ENCODE assay signal across 12 mouse cellular contexts in genomic region chr14:118657673-118658327, GRCm38 (mm10). TPM values are rescaled to one million over a fixed set of nuclear protein-coding genes. Genes with fewer than 3 reads are reported as not detected.
DNase-seq lines count a peak whose midpoint lies in the region; ATAC-seq and TF ChIP-seq lines count a peak whose summit lies in the region.
"Had no signal": no experiment of that assay in that cellular context is flagged by ENCODE, and none has a peak within 500 bp of the region (broad histone marks: within the 10 kb centered on the region; RNA-seq: fewer than 3 reads in every experiment).

No protein-coding gene starts in this region.

- no peak overlapping the region for H3K4me3 ChIP-seq in hindbrain, embryonic 11.5 days (ENCODE audit: low read depth, low read length)
- no peak overlapping the region for H3K4me3 ChIP-seq in hindbrain, embryonic 13.5 days
- H3K4me3 ChIP-seq in C2C12 (ENCODE audit: insufficient read depth, poor library complexity, severe bottlenecking), result no peak overlapping the region
- H3K4me3 ChIP-seq in liver, embryonic 16.5 days (ENCODE audit: low read depth, low read length), result no peak overlapping the region

- H3K4me1 ChIP-seq in hindbrain, embryonic 11.5 days (replicated peaks; ENCODE audit: control insufficient read depth, insufficient read depth, low read length), result no peaks in the 10 kb centered on the region
- H3K4me1 ChIP-seq in hindbrain, embryonic 13.5 days (replicated peaks), result peaks cover 16% of the 10 kb centered on the region
- H3K4me1 ChIP-seq in liver, embryonic 16.5 days (ENCODE audit: control insufficient read depth, low read depth, low read length), result peaks cover 23% of the 10 kb centered on the region

- H3K4me2 ChIP-seq in hindbrain, embryonic 11.5 days (replicated peaks; ENCODE audit: low read depth, low read length), result no peak overlapping the region
- H3K4me2 ChIP-seq in hindbrain, embryonic 13.5 days, result no peak overlapping the region
- H3K4me2 ChIP-seq in liver, embryonic 16.5 days (ENCODE audit: low read depth, low read length), result peak overlapping the region; percentile 22; the same call in 1 of the 2 replicates
- H3K4me2 ChIP-seq: heart, embryonic 11.5 days had no signal

- DNase-seq in hindbrain, embryonic 11.5 days (ENCODE audit: low spot score), result peak; percentile 20
- no peak for DNase-seq in gastrocnemius, postnatal 4 days (ENCODE audit: low spot score in 2 of 2)
- no peak for DNase-seq in left cerebral cortex, adult 8-10 months (ENCODE audit: low spot score in 2 of 2)
- no peak for DNase-seq in lung, adult 18-20 months
- DNase-seq: cerebellum, adult 11 months; kidney, postnatal 25 days; lung, postnatal 14 days had no signal

- no peak overlapping the region for H3K9ac ChIP-seq in hindbrain, embryonic 11.5 days (ENCODE audit: low read depth, low read length)
- no peak overlapping the region; the same call in 1 of the 2 replicates for H3K9ac ChIP-seq in hindbrain, embryonic 13.5 days
- H3K9ac ChIP-seq in liver, embryonic 16.5 days (ENCODE audit: low read depth, low read length), result no peak overlapping the region

- H3ac ChIP-seq in C2C12 (ENCODE audit: control insufficient read depth, insufficient read length, low read depth), result peak overlapping the region; percentile 31

- H3K27ac ChIP-seq in hindbrain, embryonic 11.5 days (ENCODE audit: low read depth, low read length), result no peak overlapping the region
- no peak overlapping the region for H3K27ac ChIP-seq in hindbrain, embryonic 13.5 days
- peak overlapping the region; percentile 58 for H3K27ac ChIP-seq in liver, embryonic 16.5 days (ENCODE audit: low read length)

- H3K79me2 ChIP-seq in C2C12 (ENCODE audit: control insufficient read depth, insufficient read depth), result peaks cover 55% of the 10 kb centered on the region

- 43% methylated on average over 20 of the region's 20 CpGs for WGBS in hindbrain, embryonic 11.5 days
- 50% methylated on average over 20 of the region's 20 CpGs for WGBS in hindbrain, embryonic 13.5 days
- 42% methylated on average over 20 of the region's 20 CpGs for WGBS in liver, embryonic 16.5 days (ENCODE audit: insufficient replicate concordance)

- H3K27me3 ChIP-seq in hindbrain, embryonic 11.5 days (ENCODE audit: control insufficient read depth, insufficient read depth, low read length), result no peaks in the 10 kb centered on the region
- no peaks in the 10 kb centered on the region for H3K27me3 ChIP-seq in hindbrain, embryonic 13.5 days
- H3K27me3 ChIP-seq in C2C12 (ENCODE audit: control insufficient read depth, insufficient read depth, insufficient read length), result no peaks in the 10 kb centered on the region
- H3K27me3 ChIP-seq in liver, embryonic 16.5 days (ENCODE audit: control insufficient read depth, insufficient read depth, low read depth, low read length), result no peaks in the 10 kb centered on the region

- ATAC-seq in hindbrain, embryonic 11.5 days (ENCODE audit: low FRiP score), result peak; percentile 38; the same call in 1 of the 2 replicates
- ATAC-seq in hindbrain, embryonic 13.5 days (ENCODE audit: low FRiP score), result no peak
- ATAC-seq in activated CD4-positive, CD25-positive, alpha-beta regulatory T cell, adult 4 months, result peak; percentile 51
- ATAC-seq in liver, embryonic 16.5 days (ENCODE audit: low read depth), result no peak

- no peaks in the 10 kb centered on the region for H3K9me3 ChIP-seq in hindbrain, embryonic 11.5 days (ENCODE audit: control insufficient read depth, low read length)
- no peaks in the 10 kb centered on the region for H3K9me3 ChIP-seq in hindbrain, embryonic 13.5 days
- no peaks in the 10 kb centered on the region for H3K9me3 ChIP-seq in liver, embryonic 16.5 days (replicated peaks; ENCODE audit: control insufficient read depth, low read length)

- no peaks in the 10 kb centered on the region for H3K36me3 ChIP-seq in hindbrain, embryonic 11.5 days (ENCODE audit: control insufficient read depth, insufficient read depth, low read length)
- H3K36me3 ChIP-seq in hindbrain, embryonic 13.5 days, result no peaks in the 10 kb centered on the region
- peaks cover 10% of the 10 kb centered on the region for H3K36me3 ChIP-seq in C2C12 (ENCODE audit: control insufficient read depth, insufficient read depth)
- H3K36me3 ChIP-seq in liver, embryonic 16.5 days (ENCODE audit: control insufficient read depth, insufficient read depth), result no peaks in the 10 kb centered on the region

- H3K79me3 ChIP-seq in C2C12 (ENCODE audit: low read depth), result peaks cover 10% of the 10 kb centered on the region

- no peak for TF ChIP-seq CTCF in C2C12 (IDR thresholded peaks at IDR 0.05; ENCODE audit: control insufficient read depth, insufficient read depth, insufficient read length)

TF ChIP-seq in C2C12, 6 proteins besides CTCF, POLR2A, EP300 and RAD21:
- TF ChIP-seq MYOG (IDR thresholded peaks at IDR 0.05; ENCODE audit: control insufficient read depth, extremely low read depth, insufficient read length) (no peak), FOSL1 (IDR thresholded peaks at IDR 0.05; ENCODE audit: insufficient read depth, low read length, poor library complexity, severe bottlenecking) (no peak), MYOD1 (IDR thresholded peaks at IDR 0.05; ENCODE audit: control insufficient read depth, insufficient read length, low read depth) (peak; percentile 38), USF1 (IDR thresholded peaks at IDR 0.05; ENCODE audit: low read depth) (no peak)

RNA-seq across cellular contexts. Expression of gene Abcc4, which starts 48.2 kb away (rescaled TPM):
- 3.2 and 3.9 TPM in 2 replicates for polyA plus RNA-seq in hindbrain, embryonic 11.5 days (2014; fragmentation: Nextera tagmentation; extraction: Ambion mirVana)
- polyA plus RNA-seq in hindbrain, embryonic 13.5 days (2015; fragmentation: Nextera tagmentation; extraction: Ambion mirVana), result 1.9 and 2.0 TPM in 2 replicates
- polyA plus RNA-seq in C2C12 (2012; fragmentation: generic; extraction: Trizol), result 9.0 TPM
- polyA plus RNA-seq in activated CD4-positive, CD25-positive, alpha-beta regulatory T cell, adult 4 months (2017; shearing (Covaris generic)), result 1 to 10 TPM; 8.8 to 9.8 TPM
- polyA plus RNA-seq in liver, embryonic 16.5 days (2015; fragmentation: Nextera tagmentation; extraction: Ambion mirVana), result 1.7 and 2.3 TPM in 2 replicates
- 1 to 10 TPM; 2.4 to 2.9 TPM for total RNA-seq in gastrocnemius, postnatal 4 days (2021)
- 10 to 100 TPM in 3 of 4 experiments, 1 to 10 TPM in 1; 9.7 to 10.8 (median 10.5) TPM for total RNA-seq in left cerebral cortex, adult 8-10 months (2022)

Comparison
In these comparisons a context has a peak if more than half of its experiments do, and no peak if none do; other contexts are left out.
1. ATAC-seq: peak in hindbrain, embryonic 11.5 days (single experiment) and activated CD4-positive, CD25-positive, alpha-beta regulatory T cell, adult 4 months (single experiment); none in hindbrain, embryonic 13.5 days (single experiment) and liver, embryonic 16.5 days (single experiment).